Mouse (Mus musculus) C2C12 (cell line): ENCODE results near the gene Gm9767. TPM values are rescaled to one million over a fixed set of nuclear protein-coding genes. Genes with fewer than 3 reads are reported as not detected.

Experiments used
- H3K27me3 ChIP-seq: one replicate; pipeline ENCODE4 v1.6.1; 2011; ENCODE audit not compliant: control insufficient read depth, insufficient read depth, insufficient read length
- H3K36me3 ChIP-seq: one replicate; pipeline ENCODE4 v1.6.1; 2011; ENCODE audit not compliant: control insufficient read depth, insufficient read depth
- H3K4me3 ChIP-seq: one replicate; pipeline ENCODE4 v1.5.1; 2011; ENCODE audit warnings: mild to moderate bottlenecking, control low read depth; ENCODE audit not compliant: poor library complexity, insufficient read depth, severe bottlenecking
- H3K79me2 ChIP-seq: one replicate; pipeline ENCODE4 v1.6.1; 2011; ENCODE audit not compliant: control insufficient read depth, insufficient read depth
- H3K79me3 ChIP-seq: one replicate; pipeline ENCODE4 v1.6.1; 2011; ENCODE audit warnings: low read depth, control low read depth
- H3ac ChIP-seq: one replicate; pipeline ENCODE3; 2011; ENCODE audit warnings: low read depth; ENCODE audit not compliant: control insufficient read depth, insufficient read length
- CEBPB ChIP-seq: IDR thresholded peaks from one replicate; pipeline ENCODE4 v1.6.1; 2011; ENCODE audit warnings: low read depth, mild to moderate bottlenecking, control low read depth, moderate library complexity
- CTCF ChIP-seq: IDR thresholded peaks from one replicate; pipeline ENCODE4 v1.5.1; 2011; ENCODE audit not compliant: control insufficient read depth, insufficient read depth, insufficient read length
- FOSL1 ChIP-seq: IDR thresholded peaks from one replicate; pipeline ENCODE4 v1.8.0; 2011; ENCODE audit warnings: mild to moderate bottlenecking, low read length; ENCODE audit not compliant: poor library complexity, insufficient read depth, severe bottlenecking
- MAX ChIP-seq: IDR thresholded peaks from one replicate; pipeline ENCODE4 v1.6.1; 2011; ENCODE audit warnings: mild to moderate bottlenecking, control low read depth
- MYOD1 ChIP-seq: IDR thresholded peaks from one replicate; pipeline ENCODE4 v1.6.1; 2011; ENCODE audit warnings: low read depth; ENCODE audit not compliant: control insufficient read depth, insufficient read length
- MYOG ChIP-seq: IDR thresholded peaks from one replicate; pipeline ENCODE4 v1.6.1; 2011; ENCODE audit not compliant: control insufficient read depth, insufficient read length; ENCODE audit errors: extremely low read depth
- USF1 ChIP-seq: IDR thresholded peaks from one replicate; pipeline ENCODE4 v1.6.1; 2011; ENCODE audit warnings: low read depth, mild to moderate bottlenecking, control low read depth, moderate library complexity
- polyA plus RNA-seq: library from polyadenylated mRNA; unstranded; fragments of >200 nt; fragmentation: generic; extraction: Trizol; gene quantifications from one replicate; pipeline ENCODE4 v1.2.1, GENCODE M21; 2012; ENCODE audit warnings: missing spikeins

The Gm9767 gene
- polyA plus RNA-seq, 1 experiment: 0.15 TPM

DNA sequence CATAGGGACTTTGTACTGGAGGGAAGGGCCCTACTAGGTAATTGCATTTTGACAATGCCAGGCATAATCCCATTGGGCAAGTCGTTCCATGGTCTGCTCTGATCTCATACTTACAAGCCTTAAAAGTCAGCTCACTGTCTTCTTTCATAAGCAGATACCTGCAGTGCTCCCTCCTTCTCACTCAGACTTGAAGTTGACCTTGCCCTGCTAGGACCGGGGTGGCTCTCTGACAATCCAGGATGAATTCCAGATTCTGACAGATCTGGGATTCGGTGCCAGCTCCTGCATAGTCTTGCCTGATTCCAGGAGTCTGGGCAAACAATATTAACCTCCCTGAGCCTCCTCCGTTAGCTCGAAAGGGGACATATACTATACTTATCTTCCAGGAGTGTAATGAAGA is 6.1 kb upstream of the Gm9767 start:
- Histone ChIP-seq H3ac (no peak overlapping the region), H3K79me3 (peaks cover 1% of the 10 kb centered on the region), H3K36me3 (no peaks in the 10 kb centered on the region), H3K4me3 (no peak overlapping the region), H3K79me2 (no peaks in the 10 kb centered on the region), H3K27me3 (no peaks in the 10 kb centered on the region)
- TF ChIP-seq FOSL1 (no peak), MYOG (no peak), USF1 (no peak), CTCF (no peak), MYOD1 (no peak), CEBPB (no peak), MAX (no peak)

DNA sequence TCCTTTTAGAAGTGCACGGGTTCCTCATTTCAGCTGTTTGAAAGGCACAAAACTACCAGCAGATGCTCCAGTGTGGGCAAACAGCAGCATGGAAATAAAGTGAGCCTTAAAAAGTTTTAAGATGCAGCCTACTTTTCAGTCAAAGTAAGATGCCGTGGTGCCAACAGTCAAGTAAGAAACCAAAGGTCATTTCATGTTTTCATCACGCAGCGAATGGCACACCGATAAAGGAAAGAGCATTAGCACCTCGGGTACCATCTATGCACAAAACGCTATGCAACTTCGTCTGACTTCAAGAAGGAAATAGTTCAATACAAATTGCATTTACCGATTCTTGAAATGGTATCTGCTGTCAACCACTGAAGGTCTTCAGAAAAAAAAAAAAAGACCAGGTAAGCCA is 1.1 kb upstream of the Gm9767 start:
- no peaks in the 10 kb centered on the region for H3K79me2 ChIP-seq
- no peak overlapping the region for H3ac ChIP-seq
- H3K4me3 ChIP-seq: peak overlapping the region; percentile 0
- peaks cover 1% of the 10 kb centered on the region for H3K79me3 ChIP-seq
- no peaks in the 10 kb centered on the region for H3K36me3 ChIP-seq
- no peaks in the 10 kb centered on the region for H3K27me3 ChIP-seq
- TF ChIP-seq FOSL1: no peak
- TF ChIP-seq CTCF: no peak
- TF ChIP-seq MAX: no peak
- no peak for TF ChIP-seq MYOG
- TF ChIP-seq MYOD1: no peak
- TF ChIP-seq CEBPB: no peak
- no peak for TF ChIP-seq USF1

DNA sequence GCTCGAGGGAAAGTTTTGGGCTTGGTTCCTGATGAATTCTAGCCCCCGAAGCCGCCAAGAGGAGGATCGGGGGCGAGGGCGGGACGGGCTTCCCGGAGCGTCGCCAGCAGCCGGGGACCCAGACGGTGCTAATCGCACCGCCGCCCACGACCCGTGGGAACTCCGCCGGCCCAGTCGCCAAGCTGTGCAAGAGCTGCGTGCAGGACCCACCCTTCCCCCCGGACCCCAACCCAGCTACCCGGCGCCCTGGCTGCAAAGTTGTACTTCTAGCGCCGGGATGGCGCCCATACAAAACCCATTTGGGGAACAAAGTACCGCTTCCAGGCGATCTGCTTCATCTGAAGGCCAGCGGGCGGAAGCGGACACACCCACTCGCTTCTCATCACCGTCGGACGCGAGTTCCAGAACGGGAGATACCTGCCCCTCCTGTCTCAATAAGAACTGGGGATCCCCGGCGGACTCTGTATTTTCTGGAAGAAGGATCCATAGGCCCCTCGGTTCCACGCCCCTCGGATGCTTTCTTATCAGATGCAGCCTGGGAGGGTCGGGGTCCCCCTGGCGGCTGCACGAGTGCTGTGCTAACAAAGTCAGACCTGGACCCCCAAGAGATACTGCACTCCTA is 577 bp downstream of the Gm9767 start, which contains the start of gene Tmem200a:
TSS of gene Tmem200a (minus strand) at position 532 of the 622 bp plus-strand sequence.
- TF ChIP-seq CTCF: peak; percentile 75
- no peak for TF ChIP-seq CEBPB

GRCm38 (mm10) chr10:26079678-26080077 is 1.6 kb downstream of the Gm9767 start:
- H3K27me3 ChIP-seq: no peaks in the 10 kb centered on the region
- H3K4me3 ChIP-seq: no peak overlapping the region
- no peak overlapping the region for H3ac ChIP-seq
- no peaks in the 10 kb centered on the region for H3K79me2 ChIP-seq
- no peaks in the 10 kb centered on the region for H3K79me3 ChIP-seq
- no peaks in the 10 kb centered on the region for H3K36me3 ChIP-seq
- TF ChIP-seq MYOG (no peak), CEBPB (no peak), FOSL1 (peak; percentile 63), MYOD1 (no peak), MAX (no peak)

More for the DNA sequence above, 577 bp downstream of the Gm9767 start, which contains the start of gene Tmem200a:
- Histone ChIP-seq H3ac (peak within 1 kb of the TSS; percentile 62), H3K27me3 (no peaks in the 10 kb centered on the region), H3K36me3 (no peaks in the 10 kb centered on the region), H3K79me3 (no peaks in the 10 kb centered on the region), H3K4me3 (peak within 1 kb of the TSS; percentile 36), H3K79me2 (no peaks in the 10 kb centered on the region)

GRCm38 (mm10) chr10:26082081-26082480 is 4.0 kb downstream of the Gm9767 start:
- no peaks in the 10 kb centered on the region for H3K79me3 ChIP-seq
- no peak overlapping the region for H3K4me3 ChIP-seq
- TF ChIP-seq FOSL1: no peak
- no peak for TF ChIP-seq CEBPB
- TF ChIP-seq MYOG: no peak
- TF ChIP-seq CTCF: no peak
- no peak for TF ChIP-seq USF1
- TF ChIP-seq MAX: no peak
- no peak for TF ChIP-seq MYOD1
- H3ac ChIP-seq: no peak overlapping the region
- H3K27me3 ChIP-seq: no peaks in the 10 kb centered on the region
- no peaks in the 10 kb centered on the region for H3K36me3 ChIP-seq
- no peaks in the 10 kb centered on the region for H3K79me2 ChIP-seq

- Histone ChIP-seq H3K79me2 (no peaks in the 10 kb centered on the region), H3K27me3 (no peaks in the 10 kb centered on the region), H3K79me3 (no peaks in the 10 kb centered on the region), H3K4me3 (no peak overlapping the region), H3K36me3 (no peaks in the 10 kb centered on the region), H3ac (no peak overlapping the region)
- TF ChIP-seq CTCF: no peak
- no peak for TF ChIP-seq MAX
- no peak for TF ChIP-seq MYOG
- TF ChIP-seq MYOD1: no peak
- no peak for TF ChIP-seq USF1
- TF ChIP-seq CEBPB: no peak
- no peak for TF ChIP-seq FOSL1
These were observed 25.4 kb downstream of the Gm9767 start for GRCm38 (mm10) chr10:26103330-26103982.
